Mouse (Mus musculus): ENCODE measurements at regions not wholly inside any gene's neighbourhood (a gene's known extent, or its start where the extent isn't known, plus 50 kb on each side); places are given as distances from the start of the nearest gene placed in this dataset.

GRCm38 (mm10) chr2:61088501-61088900 lies 125.5 kb upstream of the Rbms1 start:
- no peak for DNase-seq (ENCODE audit: low read depth, low spot score)

DNA sequence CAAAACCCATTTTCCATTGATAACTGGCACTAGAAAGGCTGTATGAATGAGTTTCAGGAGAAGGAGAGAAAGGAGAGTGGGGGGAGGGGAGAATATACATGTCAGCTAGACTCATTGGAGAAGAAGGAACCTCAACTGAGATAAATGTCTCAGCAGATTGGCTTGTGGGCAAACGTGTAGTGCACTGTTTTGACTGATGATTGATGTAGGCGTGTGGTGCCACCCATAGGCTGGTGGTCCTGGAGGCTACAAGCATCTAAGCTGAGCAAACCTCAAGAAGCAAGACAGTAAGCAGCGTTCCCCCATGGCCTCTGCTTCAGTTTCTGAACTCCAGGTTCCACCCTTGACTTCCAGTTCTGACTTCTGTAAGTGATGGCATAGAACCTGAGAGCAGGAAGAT lies 121.8 kb upstream of the Rbms1 start:
- DNase-seq (ENCODE audit: low read depth, low spot score): no peak

GRCm38 (mm10) chr2:61083100-61083499 lies 120.1 kb upstream of the Rbms1 start:
- no peak for DNase-seq (ENCODE audit: low read depth, low spot score)

GRCm38 (mm10) chr2:61082640-61083039 lies 119.6 kb upstream of the Rbms1 start:
- no peak for DNase-seq (ENCODE audit: low read depth, low spot score)

- DNase-seq (ENCODE audit: low read depth, low spot score): no peak
These were observed 117.0 kb upstream of the Rbms1 start for GRCm38 (mm10) chr2:61080006-61080405.

DNA sequence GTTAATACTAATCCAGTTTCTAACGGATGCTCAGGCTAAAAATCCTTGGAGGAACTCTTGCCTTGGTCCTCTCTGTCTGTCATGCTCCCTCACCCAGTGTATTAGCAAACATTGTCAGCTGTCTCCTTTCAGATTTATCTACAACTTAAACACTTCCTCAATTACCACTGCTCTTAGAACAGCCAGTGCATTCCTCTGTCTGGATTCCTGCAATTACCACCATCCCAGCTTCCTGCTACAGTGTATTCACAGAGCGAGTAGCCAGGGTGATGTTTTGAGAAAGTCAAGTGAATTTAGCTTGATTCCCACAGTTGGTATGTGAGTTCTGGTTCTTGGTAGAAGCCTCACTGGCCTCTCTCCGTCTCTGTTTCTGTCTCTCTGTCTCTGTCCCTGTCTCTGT lies 108.0 kb upstream of the Rbms1 start:
- no peak for DNase-seq (ENCODE audit: low read depth, low spot score)

DNA sequence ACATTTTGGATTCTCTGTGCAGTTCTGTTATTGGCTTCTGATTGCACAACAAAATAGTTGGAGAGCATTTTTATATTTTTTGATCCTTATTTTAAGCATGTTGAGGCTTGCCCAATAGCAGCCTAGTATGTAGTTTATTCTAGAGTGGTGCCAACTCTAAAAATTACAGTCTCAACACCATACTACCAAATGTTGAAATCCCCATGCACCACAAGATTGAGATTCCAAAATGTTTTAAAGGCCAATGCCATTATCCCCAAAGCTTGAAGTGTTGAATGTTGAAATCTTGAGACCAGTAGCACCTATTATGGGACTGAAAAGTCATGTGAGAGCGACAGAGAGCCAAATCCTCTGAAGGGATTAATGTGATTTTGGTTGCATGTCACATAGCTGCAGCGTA lies 104.9 kb upstream of the Rbms1 start:
- DNase-seq (ENCODE audit: low read depth, low spot score): no peak

- DNase-seq (ENCODE audit: low read depth, low spot score): no peak
These were observed 99.1 kb upstream of the Rbms1 start for GRCm38 (mm10) chr2:61062125-61062524.

DNA sequence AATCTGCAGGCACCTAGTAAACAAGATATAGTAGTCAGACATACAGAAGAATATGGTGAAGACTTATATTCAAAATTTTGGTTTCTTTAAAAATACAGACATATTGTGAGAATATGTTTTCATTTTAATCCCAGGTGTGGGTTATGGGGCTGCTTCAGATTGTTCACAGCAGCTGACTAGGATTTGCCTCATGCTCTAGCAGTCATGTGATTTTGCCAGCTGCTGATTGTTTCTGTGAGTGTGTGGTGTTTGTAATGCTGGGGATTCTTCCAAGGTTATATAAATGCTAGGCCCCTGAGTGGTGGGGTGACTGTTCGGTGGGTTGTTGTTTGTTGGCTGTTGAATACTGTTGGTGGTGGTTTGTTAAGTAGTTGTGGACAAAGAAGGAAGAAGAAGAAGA lies 97.9 kb upstream of the Rbms1 start:
- no peak for DNase-seq (ENCODE audit: low read depth, low spot score)

- DNase-seq (ENCODE audit: low read depth, low spot score): no peak
These were observed 95.7 kb upstream of the Rbms1 start for GRCm38 (mm10) chr2:61058545-61059235.

DNA sequence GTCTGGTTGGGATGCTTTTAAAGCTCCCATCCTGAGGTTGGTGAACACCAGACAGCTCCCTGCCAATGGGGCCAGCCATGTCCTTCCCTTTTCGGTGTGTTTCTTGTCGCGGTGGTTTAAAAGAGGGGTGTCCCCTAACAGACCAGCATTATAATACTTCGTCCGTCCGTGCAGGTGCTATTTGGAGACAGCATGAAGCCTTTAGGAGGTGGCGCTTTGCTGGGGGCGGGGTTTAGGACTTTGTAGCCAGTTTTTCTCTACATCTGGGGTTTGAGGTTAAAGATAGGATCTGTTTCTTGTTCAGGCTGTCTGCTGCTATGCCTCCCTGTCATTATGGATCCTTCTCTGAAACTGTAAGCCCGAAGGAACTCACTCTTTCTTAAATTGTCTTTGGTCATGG lies 89.3 kb upstream of the Rbms1 start:
- DNase-seq (ENCODE audit: low read depth, low spot score): no peak

DNA sequence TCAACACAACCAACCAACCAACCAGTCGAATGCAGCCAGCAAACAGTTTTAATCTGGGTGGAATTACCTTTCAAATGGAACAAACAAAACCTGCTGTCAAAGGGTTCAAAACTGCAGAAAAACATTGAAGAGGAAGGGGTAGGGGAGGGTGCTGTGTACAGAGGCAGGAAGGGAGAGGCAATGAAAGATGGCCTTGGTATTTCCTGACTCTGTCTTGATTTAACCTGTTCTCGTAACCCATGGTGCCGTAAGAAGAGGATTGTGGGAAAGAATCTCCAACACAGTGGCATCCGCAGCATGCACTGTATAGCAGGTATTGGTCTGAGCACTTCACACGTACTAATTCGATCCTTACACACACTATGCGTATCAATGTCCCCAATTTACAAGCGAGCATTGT lies 88.8 kb upstream of the Rbms1 start:
- no peak for DNase-seq (ENCODE audit: low read depth, low spot score)

- DNase-seq (ENCODE audit: low read depth, low spot score): no peak
These were observed 83.2 kb upstream of the Rbms1 start for GRCm38 (mm10) chr2:61046111-61046767.

DNA sequence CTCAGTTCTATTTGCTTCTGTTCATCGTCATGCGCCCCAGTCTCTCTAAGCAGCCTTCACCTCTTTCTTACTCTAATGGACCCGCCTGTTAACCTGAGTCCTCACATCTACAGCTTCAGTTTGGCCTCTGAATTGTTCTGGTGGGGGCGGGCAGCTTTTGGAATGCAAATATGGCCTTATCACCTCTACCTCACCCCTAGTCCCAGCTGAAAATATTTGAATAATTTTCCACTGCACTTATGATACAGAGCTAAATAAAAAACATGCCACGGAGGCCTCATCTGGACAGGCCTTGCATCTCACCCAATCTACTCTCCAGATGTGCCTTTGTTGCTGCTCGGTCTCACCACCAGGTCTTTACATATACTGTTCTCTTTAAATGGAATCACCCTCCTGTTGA lies 82.5 kb upstream of the Rbms1 start:
- DNase-seq (ENCODE audit: low read depth, low spot score): no peak

GRCm38 (mm10) chr2:61032920-61033319 lies 69.9 kb upstream of the Rbms1 start:
- DNase-seq (ENCODE audit: low read depth, low spot score): no peak

GRCm38 (mm10) chr2:61029706-61030105 lies 66.7 kb upstream of the Rbms1 start:
- no peak for DNase-seq (ENCODE audit: low read depth, low spot score)

DNA sequence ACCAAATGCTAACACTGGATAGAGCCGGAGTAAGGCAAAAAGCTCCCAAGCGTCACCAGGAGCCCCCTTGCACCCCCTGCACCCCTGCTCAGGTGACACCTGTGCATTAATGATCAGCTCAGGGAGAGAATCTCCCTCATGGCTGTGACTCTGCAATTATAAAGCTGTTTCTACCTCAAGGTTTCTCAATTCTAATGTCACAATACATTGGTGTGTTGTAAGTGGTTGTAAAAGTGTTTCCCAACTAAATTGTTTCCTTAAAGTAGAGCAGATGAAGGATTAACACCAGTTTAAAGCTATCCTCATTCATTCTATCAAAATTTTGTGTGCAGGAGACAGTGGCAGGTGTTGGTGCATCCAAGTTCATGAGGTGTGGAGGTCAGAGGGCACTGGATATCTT lies 65.6 kb upstream of the Rbms1 start:
- DNase-seq (ENCODE audit: low read depth, low spot score): no peak

GRCm38 (mm10) chr2:61027686-61028085 lies 64.7 kb upstream of the Rbms1 start:
- no peak for DNase-seq (ENCODE audit: low read depth, low spot score)

DNA sequence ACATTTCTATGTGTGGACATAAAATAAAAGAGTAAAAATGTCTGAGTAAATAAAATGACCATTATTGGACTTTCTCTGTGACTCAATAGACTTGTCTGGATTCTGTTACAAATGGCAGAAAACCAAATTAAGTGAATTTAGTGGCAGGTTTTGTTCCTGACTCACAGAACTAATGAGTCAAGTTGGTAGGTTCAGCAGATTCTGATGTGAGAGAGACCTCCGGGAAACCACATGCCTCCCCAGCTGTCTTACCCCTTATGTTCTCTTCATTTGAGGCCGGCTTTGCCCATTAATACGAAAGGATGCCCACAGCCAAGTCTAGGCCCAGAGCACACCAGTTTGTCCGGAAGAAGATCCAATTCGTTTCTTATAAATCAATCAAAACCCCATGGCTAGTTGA lies 59.4 kb upstream of the Rbms1 start:
- DNase-seq (ENCODE audit: low read depth, low spot score): no peak

- no peak for DNase-seq (ENCODE audit: low read depth, low spot score)
These were observed 57.8 kb upstream of the Rbms1 start for GRCm38 (mm10) chr2:61020791-61021190.

DNA sequence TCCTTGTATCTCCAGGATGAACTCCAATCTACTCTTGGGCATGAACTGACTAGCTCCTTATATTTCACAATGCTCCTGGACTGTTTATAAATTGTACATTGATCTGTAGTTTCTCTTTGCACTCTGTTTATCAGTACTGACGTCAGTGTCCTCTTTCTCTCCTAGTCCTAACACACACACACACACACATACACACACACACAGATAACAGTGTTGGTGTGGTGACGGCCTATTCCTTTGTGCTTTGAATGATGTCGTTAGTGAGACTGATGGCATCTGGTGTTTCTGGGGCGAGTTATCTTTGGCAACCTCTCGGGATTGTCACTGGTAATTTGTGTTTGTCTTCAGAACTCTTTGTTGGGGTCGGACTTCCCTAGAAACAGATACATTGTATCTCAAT lies 50.0 kb upstream of the Rbms1 start:
- no peak for DNase-seq (ENCODE audit: low read depth, low spot score)

Data from retina, postnatal 7 days (tissue).